10 mouse cellular contexts compared by ENCODE assay signal in the genomic region with DNA sequence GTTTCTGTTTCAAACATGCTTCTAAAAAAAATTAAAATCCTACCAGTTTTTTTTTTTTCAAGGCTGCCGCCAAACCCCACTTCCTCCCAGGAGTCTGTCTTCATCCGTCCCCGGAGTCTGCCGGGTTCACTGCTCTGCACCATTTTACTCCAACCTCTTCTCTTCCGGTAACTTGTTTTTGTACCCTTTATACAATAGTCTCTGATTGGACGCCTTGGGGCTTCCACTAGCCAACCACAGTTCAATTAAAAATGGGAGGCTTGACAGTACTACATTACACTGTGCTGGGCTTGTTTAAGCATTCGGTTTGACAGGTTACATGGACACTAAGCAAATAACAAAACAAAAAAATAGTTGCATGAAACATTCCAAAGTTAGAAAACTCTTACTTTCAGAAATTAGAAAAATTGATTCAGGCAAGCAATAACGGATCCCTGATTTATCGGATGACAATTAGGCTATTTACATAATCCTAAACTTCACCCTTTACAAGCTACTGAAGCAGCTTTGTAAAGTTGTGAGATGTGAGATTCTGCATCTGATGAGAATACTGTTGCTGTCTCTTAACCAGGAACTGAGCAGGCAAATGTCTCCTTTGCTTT.
DNase-seq lines count a peak whose midpoint lies in the region; ATAC-seq lines count a peak whose summit lies in the region.
"Had no signal": no experiment of that assay in that cellular context is flagged by ENCODE, and none has a peak within 500 bp of the region (broad histone marks: within the 10 kb centered on the region; RNA-seq: fewer than 3 reads in every experiment).

No protein-coding gene starts in this region.

- DNase-seq in embryonic facial prominence, embryonic 11.5 days (ENCODE audit: low spot score), result peak; percentile 19
- DNase-seq in embryonic facial prominence, embryonic 10.5 days (ENCODE audit: low spot score), result no peak
- DNase-seq in thymus, adult 18-20 months, result peak; percentile 23 to 32
- DNase-seq in thymus, postnatal 0 days (ENCODE audit: low spot score), result no peak
- no peak for DNase-seq in ovary, postnatal 10 days (ENCODE audit: low spot score)
- DNase-seq in liver, embryonic 11.5 days (ENCODE audit: low spot score), result no peak
- DNase-seq: lung, embryonic 14.5 days had no signal

- H3K9ac ChIP-seq in embryonic facial prominence, embryonic 11.5 days (replicated peaks; ENCODE audit: low read length), result no peak overlapping the region
- no peak overlapping the region for H3K9ac ChIP-seq in neural tube, embryonic 15.5 days (replicated peaks)
- no peak overlapping the region for H3K9ac ChIP-seq in liver, embryonic 11.5 days (ENCODE audit: low read depth, low read length)
- H3K9ac ChIP-seq: intestine, embryonic 15.5 days; lung, embryonic 14.5 days had no signal

- WGBS in embryonic facial prominence, embryonic 11.5 days, result 70% methylated on average over 9 of the region's 9 CpGs
- 74% methylated on average over 9 of the region's 9 CpGs for WGBS in embryonic facial prominence, embryonic 10.5 days
- 86% methylated on average over 9 of the region's 9 CpGs for WGBS in neural tube, embryonic 15.5 days
- WGBS in liver, embryonic 11.5 days, result 81% methylated on average over 9 of the region's 9 CpGs

- H3K27me3 ChIP-seq in embryonic facial prominence, embryonic 11.5 days (ENCODE audit: control insufficient read depth, insufficient read depth, low read length), result no peaks in the 10 kb centered on the region
- H3K27me3 ChIP-seq in embryonic facial prominence, embryonic 10.5 days (replicated peaks; ENCODE audit: low read depth, poor library complexity, severe bottlenecking), result no peaks in the 10 kb centered on the region
- H3K27me3 ChIP-seq in neural tube, embryonic 15.5 days (replicated peaks), result no peaks in the 10 kb centered on the region
- no peaks in the 10 kb centered on the region for H3K27me3 ChIP-seq in liver, embryonic 11.5 days (replicated peaks; ENCODE audit: control insufficient read depth, insufficient read depth, low read length)
- H3K27me3 ChIP-seq: intestine, embryonic 15.5 days had no signal

- H3K4me2 ChIP-seq in embryonic facial prominence, embryonic 11.5 days (ENCODE audit: low read depth, low read length), result no peak overlapping the region
- no peak overlapping the region for H3K4me2 ChIP-seq in neural tube, embryonic 15.5 days
- no peak overlapping the region for H3K4me2 ChIP-seq in liver, embryonic 11.5 days
- H3K4me2 ChIP-seq: intestine, embryonic 15.5 days; lung, embryonic 14.5 days had no signal

- no peak overlapping the region for H3K4me3 ChIP-seq in embryonic facial prominence, embryonic 11.5 days (ENCODE audit: low read depth, low read length)
- no peak overlapping the region for H3K4me3 ChIP-seq in embryonic facial prominence, embryonic 10.5 days
- no peak overlapping the region for H3K4me3 ChIP-seq in neural tube, embryonic 15.5 days (replicated peaks)
- H3K4me3 ChIP-seq in liver, embryonic 11.5 days (ENCODE audit: low read depth, low read length), result no peak overlapping the region
- H3K4me3 ChIP-seq: intestine, embryonic 15.5 days had no signal

- ATAC-seq in embryonic facial prominence, embryonic 11.5 days (replicated peaks; ENCODE audit: insufficient number of reproducible peaks, low FRiP score, low TSS enrichment, low read depth), result peak; percentile 60; the same call in 1 of the 2 replicates
- peak; percentile 93 for ATAC-seq in inflammation-experienced regulatory T-cells, adult 6 months
- no peak for ATAC-seq in neural tube, embryonic 15.5 days (ENCODE audit: low FRiP score)
- ATAC-seq in liver, embryonic 11.5 days (replicated peaks; ENCODE audit: low FRiP score), result no peak
- ATAC-seq: intestine, embryonic 15.5 days had no signal

- no peaks in the 10 kb centered on the region for H3K9me3 ChIP-seq in embryonic facial prominence, embryonic 11.5 days (replicated peaks; ENCODE audit: control insufficient read depth, low read length)
- no peaks in the 10 kb centered on the region for H3K9me3 ChIP-seq in embryonic facial prominence, embryonic 10.5 days
- H3K9me3 ChIP-seq in neural tube, embryonic 15.5 days (replicated peaks), result no peaks in the 10 kb centered on the region
- H3K9me3 ChIP-seq in liver, embryonic 11.5 days (ENCODE audit: control insufficient read depth, low read length), result no peaks in the 10 kb centered on the region
- H3K9me3 ChIP-seq: intestine, embryonic 15.5 days had no signal

- no peak overlapping the region for H3K27ac ChIP-seq in embryonic facial prominence, embryonic 11.5 days (replicated peaks; ENCODE audit: low read depth, low read length)
- H3K27ac ChIP-seq in embryonic facial prominence, embryonic 10.5 days (replicated peaks), result no peak overlapping the region
- no peak overlapping the region for H3K27ac ChIP-seq in neural tube, embryonic 15.5 days (replicated peaks)
- no peak overlapping the region for H3K27ac ChIP-seq in liver, embryonic 11.5 days (ENCODE audit: low read depth, low read length)
- H3K27ac ChIP-seq: intestine, embryonic 15.5 days had no signal

- H3K4me1 ChIP-seq in embryonic facial prominence, embryonic 11.5 days (ENCODE audit: control insufficient read depth, insufficient read depth, low read length), result peaks cover 2% of the 10 kb centered on the region; the same call in 1 of the 2 replicates
- H3K4me1 ChIP-seq in embryonic facial prominence, embryonic 10.5 days, result peaks cover 30% of the 10 kb centered on the region
- H3K4me1 ChIP-seq in neural tube, embryonic 15.5 days, result no peaks in the 10 kb centered on the region
- no peaks in the 10 kb centered on the region for H3K4me1 ChIP-seq in liver, embryonic 11.5 days (replicated peaks; ENCODE audit: control insufficient read depth, insufficient read depth, low read length)
- H3K4me1 ChIP-seq: intestine, embryonic 15.5 days had no signal

- H3K36me3 ChIP-seq in embryonic facial prominence, embryonic 11.5 days (replicated peaks; ENCODE audit: control insufficient read depth, insufficient read depth, low read depth, low read length), result no peaks in the 10 kb centered on the region
- no peaks in the 10 kb centered on the region for H3K36me3 ChIP-seq in embryonic facial prominence, embryonic 10.5 days (replicated peaks)
- H3K36me3 ChIP-seq in neural tube, embryonic 15.5 days, result no peaks in the 10 kb centered on the region
- H3K36me3 ChIP-seq in liver, embryonic 11.5 days (ENCODE audit: control insufficient read depth, insufficient read depth, low read length), result no peaks in the 10 kb centered on the region
- H3K36me3 ChIP-seq: intestine, embryonic 15.5 days had no signal

Comparison
In these comparisons a context has a peak if more than half of its experiments do, and no peak if none do; other contexts are left out.
1. DNase-seq: peak in embryonic facial prominence, embryonic 11.5 days (single experiment) and thymus, adult 18-20 months (2 of 2); none in embryonic facial prominence, embryonic 10.5 days (single experiment), thymus, postnatal 0 days (single experiment), ovary, postnatal 10 days (single experiment) and liver, embryonic 11.5 days (single experiment).
2. ATAC-seq: peak in embryonic facial prominence, embryonic 11.5 days (single experiment) and inflammation-experienced regulatory T-cells, adult 6 months (single experiment); none in neural tube, embryonic 15.5 days (single experiment) and liver, embryonic 11.5 days (single experiment).